Mouse (Mus musculus) frontal cortex, postnatal 10 days (tissue): Measurements from ENCODE around the gene Slc26a6.

Experiments used
- DNase-seq, 2 experiments: peaks; one replicate each; pipeline ENCODE4 v3.0.0; 2022; ENCODE audit warnings: low spot score in 2 of 2, mixed read lengths in 1 of 2

The Slc26a6 gene

GRCm38 (mm10) chr9:108845390-108845789 is 7.7 kb upstream of the Slc26a6 start:
- DNase-seq: no peak

GRCm38 (mm10) chr9:108847374-108847773 is 5.7 kb upstream of the Slc26a6 start:
- DNase-seq: no peak

DNA sequence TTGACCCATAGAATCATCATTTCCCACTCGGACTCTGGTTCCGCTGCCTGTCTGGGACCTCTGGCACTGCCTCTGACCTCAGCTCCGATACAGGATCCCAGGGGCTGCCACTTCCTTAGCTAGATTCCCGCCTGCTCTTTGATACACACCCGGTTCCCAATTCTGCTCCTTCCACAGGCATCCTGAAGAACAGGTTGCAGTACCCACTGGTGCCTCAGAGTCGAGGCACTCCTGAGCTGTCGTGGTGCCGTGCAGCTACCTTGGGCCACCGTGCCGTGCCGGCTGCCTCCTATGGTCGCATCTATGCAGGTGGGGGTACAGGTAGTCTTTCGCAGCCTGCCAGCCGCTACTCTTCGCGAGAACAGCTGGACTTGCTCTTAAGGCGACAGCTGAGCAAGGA is 4.7 kb upstream of the Slc26a6 start:
- no peak for DNase-seq

DNA sequence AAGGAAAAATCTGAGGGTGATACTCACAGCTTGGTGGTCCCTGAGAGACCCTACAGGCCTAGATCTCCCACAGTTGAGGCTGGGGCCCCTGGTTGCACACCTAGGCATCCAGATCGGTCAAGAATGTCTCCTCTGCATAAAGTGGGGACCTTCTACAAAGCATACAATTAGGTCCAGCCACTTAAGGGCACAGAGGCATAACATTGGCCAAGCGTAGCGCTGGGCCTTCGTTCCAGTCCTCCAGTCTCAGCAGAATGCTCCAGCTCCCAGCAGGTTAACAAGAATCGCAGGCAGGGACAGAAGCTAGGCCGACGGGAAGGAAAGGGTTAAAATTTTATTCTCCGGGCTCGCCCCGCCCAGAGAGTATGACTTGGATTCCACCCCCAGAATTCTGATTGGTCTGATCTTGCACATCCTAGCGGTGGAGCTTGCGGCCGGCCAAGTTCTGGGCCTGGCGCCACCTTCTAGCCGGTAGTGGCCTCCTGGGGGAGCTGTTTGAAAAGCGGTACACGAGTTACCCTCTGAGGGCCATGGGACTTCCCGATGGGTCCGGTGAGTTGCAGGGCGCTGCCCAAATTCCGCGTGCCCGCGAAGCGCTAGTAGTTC is 655 bp downstream of the Slc26a6 start:
- peak; percentile 90 to 91 for DNase-seq

DNA sequence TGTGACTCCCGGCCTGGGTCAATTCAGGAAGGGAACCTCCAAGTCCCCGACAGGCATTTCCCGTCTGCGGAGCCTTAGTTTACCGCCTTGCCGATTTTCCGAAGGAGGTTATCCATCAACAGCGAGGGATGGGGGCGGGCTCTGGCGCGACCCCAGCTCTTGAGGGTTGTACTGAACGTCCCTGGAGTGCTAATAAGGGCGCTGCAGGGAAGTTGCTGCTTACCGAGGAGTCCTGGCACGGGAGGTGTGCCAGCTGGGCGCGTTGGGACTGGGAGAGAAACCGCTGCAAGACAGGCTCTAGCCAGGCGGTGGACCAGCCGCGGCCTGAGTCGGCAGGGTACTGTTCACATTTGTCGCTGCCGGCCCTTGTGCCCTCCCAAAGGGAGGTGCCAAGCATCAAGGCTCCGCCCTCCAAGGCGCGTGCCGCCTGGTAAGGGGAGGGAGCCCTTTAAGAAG is 1.2 kb downstream of the Slc26a6 start:
- peak; percentile 86 to 88 for DNase-seq

DNA sequence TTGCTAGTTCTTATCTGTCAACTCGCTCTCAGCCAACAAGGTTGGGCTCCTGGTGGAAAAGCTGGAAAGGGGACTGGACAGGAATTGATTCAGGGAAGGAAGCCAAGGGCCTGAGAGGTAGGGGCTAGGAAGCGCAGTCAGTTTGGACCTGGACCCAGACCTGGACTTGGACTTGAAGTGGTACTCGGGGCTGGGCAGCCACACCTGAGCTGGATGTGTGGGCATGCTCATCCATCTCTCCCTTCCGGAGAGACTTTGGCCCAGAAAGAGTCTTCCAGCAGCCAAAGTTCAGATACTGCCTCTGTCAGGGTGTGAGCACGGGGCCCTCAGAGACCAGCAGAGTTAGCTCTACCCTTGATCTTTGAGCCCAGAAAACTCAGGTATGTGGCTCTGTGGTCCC is 2.3 kb downstream of the Slc26a6 start:
- no peak for DNase-seq

GRCm38 (mm10) chr9:108858792-108859527 is 5.9 kb downstream of the Slc26a6 start:
- no peak for DNase-seq

- DNase-seq: no peak
These were observed 59.2 kb downstream of the Slc26a6 start for GRCm38 (mm10) chr9:108912308-108912707.

DNA sequence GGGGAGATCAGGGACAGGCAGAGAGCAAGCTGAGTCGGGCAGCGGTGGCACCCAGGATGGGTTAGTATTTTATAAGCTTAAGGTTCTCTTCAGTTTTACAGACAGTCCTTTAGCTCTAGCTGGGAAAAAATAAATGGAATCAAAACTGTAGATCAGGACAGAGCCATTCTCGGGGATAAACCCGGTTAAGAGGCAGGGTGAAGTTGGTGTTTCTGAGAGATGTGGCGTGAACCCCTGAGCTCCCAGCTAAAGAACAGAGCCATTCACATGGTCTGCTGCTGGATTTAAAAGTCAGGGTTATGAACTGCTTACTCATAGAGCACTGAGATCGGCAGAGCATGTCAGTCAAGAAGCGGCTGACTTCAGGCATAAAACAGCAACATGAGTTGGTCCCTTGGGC is 60.1 kb downstream of the Slc26a6 start:
- no peak for DNase-seq

- no peak for DNase-seq
These were observed 60.5 kb downstream of the Slc26a6 start for GRCm38 (mm10) chr9:108913621-108914020.

GRCm38 (mm10) chr9:108914491-108914890 is 61.4 kb downstream of the Slc26a6 start, which contains the start of gene Tmem89:
Tmem89 (plus strand) TSS chr9:108914619.
- peak; percentile 58 to 79 for DNase-seq

DNA sequence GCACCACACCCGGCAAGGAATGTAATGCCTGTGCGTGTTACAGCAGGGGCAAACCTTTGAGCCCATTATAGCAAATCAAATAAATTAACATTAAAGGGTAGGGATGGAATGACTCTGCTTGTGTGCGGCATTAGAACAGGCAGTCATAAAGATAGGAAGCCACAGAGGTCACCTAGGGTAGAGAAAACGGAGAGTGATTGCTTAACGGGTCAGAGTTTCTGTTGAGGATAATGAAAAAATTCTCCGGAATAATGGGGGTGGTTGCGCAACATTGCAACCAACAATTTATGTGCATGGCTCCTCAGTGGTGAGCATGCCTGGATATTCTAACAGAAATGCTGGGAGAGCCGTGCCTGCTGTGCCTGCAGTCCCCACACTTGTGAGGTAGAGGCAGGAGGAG is 72.8 kb downstream of the Slc26a6 start:
- DNase-seq: no peak

DNA sequence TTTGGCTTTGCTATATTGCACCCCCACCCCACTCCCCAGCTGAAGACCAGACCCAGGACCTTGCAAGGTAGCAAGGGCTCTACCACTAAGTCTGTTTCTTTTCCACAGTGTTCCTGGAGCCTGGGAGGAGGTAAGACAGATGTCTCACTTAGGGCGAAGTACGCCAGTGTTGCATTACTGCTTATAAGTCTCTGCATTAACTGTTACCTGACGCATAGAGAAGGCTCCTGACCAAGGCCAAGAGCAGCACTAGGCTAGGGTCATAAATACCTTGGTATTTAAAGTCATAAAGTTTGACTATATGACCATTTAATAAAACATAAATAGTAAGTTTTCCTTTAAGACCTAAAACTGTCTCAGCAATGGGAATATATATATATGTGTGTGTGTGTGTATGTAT is 75.3 kb downstream of the Slc26a6 start:
- no peak for DNase-seq

- DNase-seq: no peak
These were observed 82.9 kb downstream of the Slc26a6 start for GRCm38 (mm10) chr9:108935991-108936390.

DNA sequence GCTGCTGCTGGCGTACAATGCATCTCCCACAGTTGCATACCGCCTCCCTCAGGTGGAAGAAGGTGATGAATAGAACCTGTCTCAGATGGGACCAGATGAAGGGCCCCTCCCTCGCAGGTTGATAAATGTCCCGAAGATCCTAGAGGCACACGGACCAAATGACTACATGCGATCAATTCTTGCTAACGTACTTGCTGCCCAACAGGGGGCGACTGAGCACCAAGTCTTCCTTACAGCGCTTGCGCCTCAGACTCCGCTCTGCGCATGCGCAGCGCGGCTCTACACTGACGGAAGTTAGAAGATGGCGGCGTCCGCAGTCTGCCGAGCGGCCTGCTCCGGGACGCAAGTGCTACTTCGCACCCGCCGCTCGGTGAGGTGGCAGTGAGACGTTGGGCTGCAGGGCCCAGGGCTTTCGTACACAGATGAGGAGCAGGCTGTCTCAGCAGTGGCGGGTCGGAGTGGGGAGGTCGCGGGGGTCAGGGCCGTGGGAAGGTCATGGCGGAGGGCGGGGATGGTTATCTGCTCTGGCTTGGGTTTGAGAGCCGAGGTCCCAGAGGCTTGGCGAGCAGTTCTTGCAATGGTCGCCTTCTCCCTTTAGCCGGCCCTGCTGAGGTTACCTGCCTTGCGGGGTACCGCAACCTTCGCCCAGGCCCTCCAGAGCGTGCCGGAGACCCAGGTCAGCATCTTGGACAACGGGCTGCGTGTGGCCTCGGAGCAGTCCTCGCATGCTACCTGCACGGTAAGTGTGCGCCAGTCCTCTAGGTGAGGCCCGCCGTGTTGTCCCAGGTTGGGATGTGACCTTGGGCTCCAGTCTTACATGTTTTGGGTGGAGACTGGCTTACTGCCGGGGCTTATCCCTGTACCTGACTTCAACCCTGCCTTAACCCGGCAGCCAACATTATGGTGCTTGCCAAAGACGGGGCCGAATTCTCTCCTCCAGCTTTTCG is 83.6 kb downstream of the Slc26a6 start, which contains the start of gene Uqcrc1:
Gene Uqcrc1 (plus strand): TSS at position 216 of the 947 bp plus-strand sequence.
- peak; percentile 92 to 96 for DNase-seq

DNA sequence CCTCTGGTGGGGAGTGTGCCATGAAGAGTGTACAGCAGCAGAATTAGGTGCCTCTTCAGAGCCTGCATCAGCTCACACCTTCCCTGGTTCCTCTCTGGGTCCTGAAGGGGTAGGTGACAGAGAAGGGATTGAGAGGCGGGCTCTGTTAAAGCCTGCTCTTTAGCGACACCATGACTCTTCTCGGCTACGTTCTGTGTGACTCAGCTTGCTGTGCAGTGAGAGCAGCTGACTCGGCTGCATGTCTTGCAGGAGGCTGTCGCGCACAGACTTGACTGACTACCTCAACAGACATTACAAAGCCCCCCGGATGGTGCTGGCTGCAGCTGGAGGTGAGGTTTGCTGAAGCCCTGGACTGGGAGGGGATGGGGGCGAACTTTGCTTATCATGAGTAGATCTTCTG is 92.0 kb downstream of the Slc26a6 start:
- DNase-seq: no peak

GRCm38 (mm10) chr9:108945608-108946007 is 92.5 kb downstream of the Slc26a6 start:
- no peak for DNase-seq

DNA sequence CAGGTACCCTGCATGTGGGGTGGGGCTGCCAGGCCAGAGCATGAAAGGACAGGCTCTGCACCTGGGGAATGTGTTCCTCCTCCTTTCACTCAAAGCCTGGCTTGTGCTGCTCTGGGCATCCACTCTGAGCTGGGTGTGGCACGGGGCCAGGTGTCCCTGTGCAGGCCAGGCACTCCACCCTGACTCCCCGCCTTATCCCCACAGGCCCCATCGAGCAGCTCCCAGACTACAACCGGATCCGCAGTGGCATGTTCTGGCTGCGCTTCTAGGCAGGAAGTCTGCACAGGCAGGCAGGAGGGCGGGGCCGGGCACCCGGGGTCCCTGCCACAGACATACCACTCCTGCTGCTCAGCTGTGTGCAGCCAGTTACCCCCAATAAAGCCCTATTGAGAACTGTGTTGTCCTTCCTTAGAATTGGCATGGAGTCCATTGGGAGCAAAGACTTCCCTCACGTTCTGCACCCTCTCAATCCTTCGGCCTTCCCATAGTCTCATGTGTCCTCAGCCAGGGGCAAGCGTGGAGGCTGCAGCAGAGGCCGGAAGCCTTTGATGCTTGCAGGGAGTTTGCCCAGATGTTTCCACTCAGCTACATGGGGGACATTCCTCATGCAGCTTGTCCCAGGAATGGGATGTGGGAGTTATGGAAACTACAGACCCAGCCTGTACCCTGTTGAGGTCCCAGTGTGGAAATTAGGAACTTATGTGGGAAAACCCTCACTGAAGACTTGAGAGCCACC is 96.3 kb downstream of the Slc26a6 start:
- DNase-seq: no peak

GRCm38 (mm10) chr9:108949967-108950728 is 97.1 kb downstream of the Slc26a6 start:
- DNase-seq: no peak

DNA sequence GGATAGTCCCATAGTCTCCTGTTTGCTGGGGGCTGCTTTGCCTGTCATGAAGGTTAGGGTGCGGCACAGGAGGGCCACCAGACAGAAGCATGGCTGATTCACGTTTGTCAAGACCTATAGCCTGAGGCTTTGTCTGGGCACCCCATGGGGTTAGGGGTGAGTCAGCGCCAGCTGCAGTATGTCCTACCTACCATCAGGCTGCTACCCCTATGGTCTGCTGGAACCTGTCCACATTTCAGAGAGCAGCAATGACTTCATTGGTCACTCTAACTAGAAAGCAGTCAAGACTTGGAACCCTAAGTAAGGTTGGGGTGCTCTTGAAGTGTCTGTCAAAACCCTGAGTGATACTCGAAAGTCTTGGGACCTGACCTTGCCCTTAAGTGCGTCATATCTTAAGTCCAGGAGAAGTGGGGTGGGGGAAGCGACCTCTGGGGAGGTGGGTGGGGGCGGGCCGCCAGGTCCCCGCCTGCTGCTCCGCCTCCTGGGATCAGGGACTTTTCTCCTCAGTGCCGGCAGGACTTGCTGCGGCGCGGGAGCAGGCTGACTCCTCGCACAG is 100.1 kb downstream of the Slc26a6 start, which contains the start of gene Col7a1:
Gene Col7a1 (plus strand): TSS at position 506 of the 556 bp plus-strand sequence.
- no peak for DNase-seq
